Mouse (Mus musculus) neural tube, embryonic 11.5 days (tissue): Measurements from ENCODE around the gene Igfbp4. TPM values are rescaled to one million over a fixed set of nuclear protein-coding genes. Genes with fewer than 3 reads are reported as not detected.

Source experiments
- ATAC-seq: fragments of 200-750 bp; cut with Nextera tagmentation; 2 replicates; pipeline ENCODE4 v1.8.0; 2017; ENCODE audit warnings: moderate number of reproducible peaks, mild to moderate bottlenecking, moderate TSS enrichment, moderate library complexity; ENCODE audit not compliant: insufficient read depth, low FRiP score, low TSS enrichment
- DNase-seq: peaks from one replicate; pipeline ENCODE4 v3.0.0-alpha.2; 2015; ENCODE audit warnings: low spot score
- H3K27ac ChIP-seq: fragments of 300-500 bp; sonication (generic); 2 replicates; pipeline ENCODE4 v1.5.1; 2014; ENCODE audit warnings: low read depth, mild to moderate bottlenecking, low read length
- H3K27me3 ChIP-seq: fragments of 300-500 bp; sonication (generic); 2 replicates; pipeline ENCODE4 v1.6.1; 2014; ENCODE audit warnings: mild to moderate bottlenecking, low read length, mixed read lengths; ENCODE audit not compliant: control insufficient read depth, insufficient read depth
- H3K36me3 ChIP-seq: fragments of 300-500 bp; sonication (generic); 2 replicates; pipeline ENCODE4 v1.6.1; 2014; ENCODE audit warnings: mild to moderate bottlenecking, low read length, moderate library complexity, mixed read lengths; ENCODE audit not compliant: control insufficient read depth, insufficient read depth
- H3K4me1 ChIP-seq: fragments of 300-500 bp; sonication (generic); 2 replicates; pipeline ENCODE4 v1.6.1; 2014; ENCODE audit warnings: low read length, mixed read lengths; ENCODE audit not compliant: control insufficient read depth, insufficient read depth
- H3K4me2 ChIP-seq: fragments of 300-500 bp; sonication (generic); 2 replicates; pipeline ENCODE4 v1.6.1; 2014; ENCODE audit warnings: low read depth, mild to moderate bottlenecking, moderate library complexity
- H3K4me3 ChIP-seq: fragments of 300-500 bp; sonication (generic); 2 replicates; pipeline ENCODE4 v1.5.1; 2014; ENCODE audit warnings: low read depth, low read length
- H3K9ac ChIP-seq: fragments of 300-500 bp; sonication (generic); 2 replicates; pipeline ENCODE4 v1.6.1; 2014; ENCODE audit warnings: mild to moderate bottlenecking, low read length
- H3K9me3 ChIP-seq: fragments of 300-500 bp; sonication (generic); 2 replicates; pipeline ENCODE4 v1.6.1; 2016; ENCODE audit warnings: low read length; ENCODE audit not compliant: control insufficient read depth
- WGBS: fragments of 180-500 bp; shearing (Covaris S2); extraction: QIAGEN DNeasy Blood & Tissue Kit; methylation state at CpG from one replicate; pipeline ENCODE4 v1.1.7; 2014; 5-methylcytosine and 5-hydroxymethylcytosine counted together
- polyA plus RNA-seq: library from polyadenylated mRNA; unstranded; fragments of >200 nt; fragmentation: Nextera tagmentation; extraction: Ambion mirVana; gene quantifications from 2 replicates; pipeline ENCODE4 v1.2.1, GENCODE M21; 2014

The Igfbp4 gene
- polyA plus RNA-seq, 1 experiment from 2014 or later: 365 TPM

- ATAC-seq: no peak
- DNase-seq: no peak
- H3K4me2 ChIP-seq: no peak overlapping the region
- H3K9me3 ChIP-seq: no peaks in the 10 kb centered on the region
- H3K27ac ChIP-seq: no peak overlapping the region
- no peak overlapping the region for H3K9ac ChIP-seq
- H3K36me3 ChIP-seq: no peaks in the 10 kb centered on the region
- WGBS: 67% methylated on average over 8 of the region's 8 CpGs
- H3K4me1 ChIP-seq: no peaks in the 10 kb centered on the region
- H3K27me3 ChIP-seq: no peaks in the 10 kb centered on the region
- H3K4me3 ChIP-seq: no peak overlapping the region
These were observed 41.1 kb downstream of the Igfbp4 start for GRCm38 (mm10) chr11:99082098-99082497.

GRCm38 (mm10) chr11:99083516-99083915 is 42.5 kb downstream of the Igfbp4 start:
- Histone ChIP-seq H3K9ac (no peak overlapping the region), H3K9me3 (no peaks in the 10 kb centered on the region), H3K27ac (no peak overlapping the region), H3K36me3 (no peaks in the 10 kb centered on the region), H3K4me2 (no peak overlapping the region), H3K4me1 (no peaks in the 10 kb centered on the region), H3K27me3 (no peaks in the 10 kb centered on the region), H3K4me3 (no peak overlapping the region)
- 92% methylated on average over 8 of the region's 8 CpGs for WGBS
- ATAC-seq: no peak
- no peak for DNase-seq

- 86% methylated on average over 9 of the region's 9 CpGs for WGBS
- no peak overlapping the region for H3K27ac ChIP-seq
- H3K9ac ChIP-seq: no peak overlapping the region
- no peaks in the 10 kb centered on the region for H3K9me3 ChIP-seq
- DNase-seq: no peak
- no peak overlapping the region for H3K4me3 ChIP-seq
- no peaks in the 10 kb centered on the region for H3K4me1 ChIP-seq
- H3K4me2 ChIP-seq: no peak overlapping the region
- no peak for ATAC-seq
- H3K36me3 ChIP-seq: no peaks in the 10 kb centered on the region
- no peaks in the 10 kb centered on the region for H3K27me3 ChIP-seq
These were observed 43.3 kb downstream of the Igfbp4 start for GRCm38 (mm10) chr11:99084366-99084765.

- Histone ChIP-seq H3K4me3 (no peak overlapping the region), H3K9ac (no peak overlapping the region), H3K4me1 (no peaks in the 10 kb centered on the region), H3K27ac (no peak overlapping the region), H3K9me3 (no peaks in the 10 kb centered on the region), H3K4me2 (no peak overlapping the region), H3K27me3 (no peaks in the 10 kb centered on the region), H3K36me3 (no peaks in the 10 kb centered on the region)
- no peak for ATAC-seq
- 78% methylated on average over 2 of the region's 2 CpGs for WGBS
- no peak for DNase-seq
These were observed 47.4 kb downstream of the Igfbp4 start for GRCm38 (mm10) chr11:99088486-99088885.

GRCm38 (mm10) chr11:99089077-99089601 is 48.1 kb downstream of the Igfbp4 start, which contains the start of gene Tns4:
TSS of gene Tns4 (minus strand) at chr11:99089306.
- no peaks in the 10 kb centered on the region for H3K27me3 ChIP-seq
- ATAC-seq (no peak), DNase-seq (no peak)
- no peaks in the 10 kb centered on the region for H3K36me3 ChIP-seq
- 69% methylated on average over 14 of the region's 14 CpGs for WGBS
- no peaks in the 10 kb centered on the region for H3K4me1 ChIP-seq
- no peaks in the 10 kb centered on the region for H3K9me3 ChIP-seq
- no peak within 1 kb of the TSS for H3K9ac ChIP-seq
- no peak within 1 kb of the TSS for H3K27ac ChIP-seq
- H3K4me3 ChIP-seq: no peak within 1 kb of the TSS
- H3K4me2 ChIP-seq: no peak within 1 kb of the TSS

GRCm38 (mm10) chr11:99090391-99090790 is 49.3 kb downstream of the Igfbp4 start:
- 91% methylated on average over 8 of the region's 8 CpGs for WGBS

GRCm38 (mm10) chr11:99091666-99092065 is 50.6 kb downstream of the Igfbp4 start:
- Histone ChIP-seq H3K9me3 (no peaks in the 10 kb centered on the region), H3K36me3 (no peaks in the 10 kb centered on the region), H3K4me2 (no peak overlapping the region), H3K27ac (no peak overlapping the region), H3K4me1 (no peaks in the 10 kb centered on the region), H3K4me3 (no peak overlapping the region), H3K27me3 (no peaks in the 10 kb centered on the region), H3K9ac (no peak overlapping the region)
- ATAC-seq (no peak), DNase-seq (no peak)
- WGBS: 64% methylated on average over 2 of the region's 2 CpGs

More at GRCm38 (mm10) chr11:99090391-99090790, 49.3 kb downstream of the Igfbp4 start:
- no peak overlapping the region for H3K27ac ChIP-seq
- no peaks in the 10 kb centered on the region for H3K36me3 ChIP-seq
- ATAC-seq: no peak
- H3K27me3 ChIP-seq: no peaks in the 10 kb centered on the region
- H3K4me2 ChIP-seq: no peak overlapping the region
- no peak for DNase-seq
- no peaks in the 10 kb centered on the region for H3K4me1 ChIP-seq
- H3K9me3 ChIP-seq: no peaks in the 10 kb centered on the region
- H3K9ac ChIP-seq: no peak overlapping the region
- no peak overlapping the region for H3K4me3 ChIP-seq

- WGBS: 89% methylated on average over 7 of the region's 7 CpGs
- ATAC-seq (no peak), DNase-seq (no peak)
- Histone ChIP-seq H3K36me3 (no peaks in the 10 kb centered on the region), H3K4me3 (no peak overlapping the region), H3K9ac (no peak overlapping the region), H3K27ac (no peak overlapping the region), H3K9me3 (no peaks in the 10 kb centered on the region), H3K4me1 (no peaks in the 10 kb centered on the region), H3K27me3 (no peaks in the 10 kb centered on the region), H3K4me2 (no peak overlapping the region)
These were observed 52.7 kb downstream of the Igfbp4 start for GRCm38 (mm10) chr11:99093740-99094139.

GRCm38 (mm10) chr11:99094911-99095676 is 54.0 kb downstream of the Igfbp4 start:
- Histone ChIP-seq H3K4me1 (no peaks in the 10 kb centered on the region), H3K27me3 (no peaks in the 10 kb centered on the region), H3K27ac (no peak overlapping the region), H3K4me2 (no peak overlapping the region), H3K9ac (no peak overlapping the region), H3K36me3 (no peaks in the 10 kb centered on the region), H3K4me3 (no peak overlapping the region), H3K9me3 (no peaks in the 10 kb centered on the region)
- WGBS: 70% methylated on average over 2 of the region's 2 CpGs
- no peak for DNase-seq
- ATAC-seq: no peak
